Mouse (Mus musculus) layer of hippocampus, postnatal 14 days (tissue): ENCODE data around the gene Ttc21b. TPM values are rescaled to one million over a fixed set of nuclear protein-coding genes. Genes with fewer than 3 reads are reported as not detected.

ENCODE experiments used
- DNase-seq, 2 experiments: peaks; one replicate each; pipeline ENCODE4 v3.0.0; 2021 to 2022; ENCODE audit warnings: low spot score in 2 of 2, mixed read lengths in 1 of 2
- total RNA-seq, 2 experiments: library from RNA; stranded (reverse); gene quantifications; 2 replicates each; pipeline ENCODE4 v1.2.3; 2021

The Ttc21b gene
- total RNA-seq, 2 experiments from 2014 or later = 9.4 to 9.6 TPM

DNA sequence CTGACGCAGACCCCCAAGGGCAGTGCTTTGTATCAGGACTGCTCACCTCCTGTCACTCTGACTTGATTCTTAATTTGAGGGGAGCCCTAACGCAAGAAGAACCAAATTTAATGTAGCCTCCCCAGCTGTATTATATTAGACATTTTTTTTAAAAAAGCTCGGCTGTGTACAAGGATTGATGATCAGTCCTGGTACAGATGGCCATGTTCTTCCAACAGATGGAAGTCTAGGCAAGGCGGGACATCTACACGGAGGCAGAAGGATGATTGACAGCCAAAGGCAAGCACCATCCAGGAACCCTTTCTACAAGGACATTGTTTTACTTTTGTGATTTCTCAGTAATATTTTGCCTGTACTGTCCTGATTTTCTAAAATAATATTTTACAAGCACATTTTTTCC is 83.3 kb downstream of the Ttc21b start:
- peak; percentile 45 to 85 for DNase-seq

DNA sequence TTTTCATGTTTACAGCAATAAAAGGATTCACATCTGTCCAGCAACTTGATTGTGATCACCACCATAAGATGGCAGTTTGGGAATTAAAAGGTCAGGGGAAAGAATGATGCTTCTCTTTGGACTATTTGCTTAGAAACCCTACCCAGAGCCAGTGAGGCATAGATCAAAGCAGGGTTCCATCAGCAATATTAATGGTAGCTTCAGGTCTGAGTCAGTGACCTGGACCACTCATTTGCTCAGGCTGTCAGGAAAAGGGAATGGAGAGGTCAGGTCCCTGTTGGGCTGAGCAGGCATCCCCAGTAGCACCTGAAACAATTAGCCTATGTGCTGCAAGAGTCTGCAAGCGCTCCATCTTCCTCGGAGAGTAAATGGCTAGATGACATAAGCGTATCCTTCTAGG is 84.8 kb downstream of the Ttc21b start:
- no peak for DNase-seq

GRCm38 (mm10) chr2:66170721-66171120 is 85.7 kb downstream of the Ttc21b start:
- no peak for DNase-seq

- no peak for DNase-seq
These were observed 91.4 kb downstream of the Ttc21b start for GRCm38 (mm10) chr2:66165025-66165424.

- no peak for DNase-seq
These were observed 98.1 kb downstream of the Ttc21b start for GRCm38 (mm10) chr2:66158140-66158915.

GRCm38 (mm10) chr2:66151436-66151835 is 105.0 kb downstream of the Ttc21b start:
- DNase-seq = no peak

GRCm38 (mm10) chr2:66150531-66150930 is 105.9 kb downstream of the Ttc21b start:
- DNase-seq = no peak

DNA sequence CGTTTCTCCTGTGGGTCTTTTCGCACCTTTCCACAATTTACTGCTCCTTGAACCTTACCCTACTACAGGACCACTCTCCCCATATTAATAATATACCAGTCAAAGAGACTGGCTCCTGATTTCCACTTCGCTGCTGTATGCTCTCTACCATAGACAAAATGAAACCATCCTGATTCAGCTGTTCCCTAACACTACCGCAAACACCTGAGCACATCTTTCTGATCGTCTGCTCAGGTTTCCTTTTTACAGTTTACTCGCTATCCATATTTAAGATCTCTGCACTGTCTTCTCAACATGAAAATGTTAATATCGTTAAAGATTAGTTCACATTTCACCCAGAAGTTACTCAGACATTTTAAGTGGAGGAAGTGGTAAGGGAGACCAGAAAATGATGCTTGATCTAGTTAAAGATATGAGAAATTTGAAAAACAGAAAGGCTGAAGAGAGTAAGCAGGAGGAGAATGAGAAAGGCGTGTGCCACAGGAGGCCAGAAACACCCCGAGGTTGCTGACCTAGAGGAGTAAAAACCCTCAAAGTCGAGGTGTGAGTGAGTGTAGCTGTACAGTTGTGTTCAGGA is 107.7 kb downstream of the Ttc21b start:
- DNase-seq = no peak

DNA sequence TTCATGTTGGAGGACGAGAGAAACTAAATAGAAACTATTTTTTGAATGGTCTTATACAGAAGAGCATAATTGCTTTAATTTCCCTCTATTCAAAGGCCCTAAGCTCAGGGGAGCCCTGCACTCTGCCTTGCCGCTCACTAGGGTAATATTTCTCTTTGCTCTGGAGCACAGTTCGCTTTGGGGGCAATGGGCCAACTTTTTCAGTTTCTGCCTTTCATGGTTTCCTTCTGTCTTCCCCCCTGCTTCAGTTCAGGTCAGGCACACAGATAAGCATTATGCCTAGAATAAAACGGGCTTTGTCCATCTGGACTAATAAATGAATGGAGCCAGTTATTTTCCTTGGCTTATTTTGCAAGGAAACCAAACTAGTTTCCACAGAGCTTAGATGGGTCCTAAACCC is 109.9 kb downstream of the Ttc21b start:
- peak in 1 of 2 experiments; percentile 56 for DNase-seq

GRCm38 (mm10) chr2:66144770-66145169 is 111.6 kb downstream of the Ttc21b start:
- no peak for DNase-seq

- no peak for DNase-seq
These were observed 113.1 kb downstream of the Ttc21b start for GRCm38 (mm10) chr2:66143284-66143683.

- no peak for DNase-seq
These were observed 113.7 kb downstream of the Ttc21b start for GRCm38 (mm10) chr2:66142711-66143110.

GRCm38 (mm10) chr2:66142268-66142667 is 114.1 kb downstream of the Ttc21b start:
- DNase-seq = no peak

GRCm38 (mm10) chr2:66140246-66140645 is 116.2 kb downstream of the Ttc21b start:
- DNase-seq = no peak

Other genes starting within 250 kb of the Ttc21b start
- 1 to 10 TPM; 4.4 to 6.6 TPM for gene Galnt3, start 131.6 kb downstream of the Ttc21b start, total RNA-seq
- 10 to 100 TPM; 49.6 to 60.0 TPM for gene Scn1a, start 184.2 kb upstream of the Ttc21b start, total RNA-seq